Comparison of ENCODE assay signal across 24 mouse cellular contexts in genomic region chr5:47254835-47255369, GRCm38 (mm10).
DNase-seq lines count a peak whose midpoint lies in the region; ATAC-seq and TF ChIP-seq lines count a peak whose summit lies in the region.
"Had no signal": no experiment of that assay in that cellular context is flagged by ENCODE, and none has a peak within 500 bp of the region (broad histone marks: within the 10 kb centered on the region; RNA-seq: fewer than 3 reads in every experiment).

No protein-coding gene starts in this region.

- no peak overlapping the region for H3K27ac ChIP-seq in forebrain, embryonic 14.5 days (ENCODE audit: low read depth, low read length)
- no peak overlapping the region for H3K27ac ChIP-seq in forebrain, embryonic 10.5 days
- peak overlapping the region; percentile 26; the same call in 1 of the 2 replicates for H3K27ac ChIP-seq in heart, embryonic 13.5 days (replicated peaks)
- no peak overlapping the region for H3K27ac ChIP-seq in heart, embryonic 12.5 days (ENCODE audit: poor library complexity, severe bottlenecking)
- H3K27ac ChIP-seq in heart, postnatal 0 days (ENCODE audit: low read depth): no peak overlapping the region
- H3K27ac ChIP-seq: embryonic facial prominence, embryonic 12.5 days; forebrain, embryonic 13.5 days; hindbrain, embryonic 13.5 days; hindbrain, postnatal 0 days had no signal

- TF ChIP-seq CTCF in heart, postnatal 0 days (IDR thresholded peaks at IDR 0.05; ENCODE audit: low read depth): no peak

- ATAC-seq in forebrain, embryonic 14.5 days: no peak
- ATAC-seq in heart, embryonic 13.5 days (ENCODE audit: extremely low read depth, insufficient number of reproducible peaks, low FRiP score, low TSS enrichment): peak; percentile 51; the same call in 1 of the 2 replicates
- no peak for ATAC-seq in heart, embryonic 12.5 days (ENCODE audit: insufficient number of reproducible peaks, low FRiP score)
- peak; percentile 75; the same call in 1 of the 2 replicates for ATAC-seq in heart, postnatal 0 days (ENCODE audit: insufficient read depth, low read depth)
- ATAC-seq: CD4-positive, CD25-positive, alpha-beta regulatory T cell, adult 4 months; forebrain, embryonic 13.5 days; hindbrain, postnatal 0 days had no signal

- no peak overlapping the region for H3K4me3 ChIP-seq in forebrain, embryonic 14.5 days (ENCODE audit: low read depth, low read length)
- H3K4me3 ChIP-seq in forebrain, embryonic 10.5 days: no peak overlapping the region
- no peak overlapping the region for H3K4me3 ChIP-seq in heart, embryonic 13.5 days
- no peak overlapping the region for H3K4me3 ChIP-seq in heart, embryonic 12.5 days
- H3K4me3 ChIP-seq in heart, postnatal 0 days (ENCODE audit: low read depth, low read length): no peak overlapping the region
- H3K4me3 ChIP-seq: embryonic facial prominence, embryonic 12.5 days; forebrain, embryonic 13.5 days; hindbrain, embryonic 13.5 days had no signal

- peak; percentile 24 for DNase-seq in forebrain, embryonic 14.5 days (ENCODE audit: low spot score)
- DNase-seq in forebrain, embryonic 10.5 days (ENCODE audit: extremely low spot score, low spot score): no peak
- DNase-seq in heart, postnatal 0 days (ENCODE audit: low spot score): peak; percentile 40
- DNase-seq in heart, postnatal 10 days: no peak
- no peak for DNase-seq in retina, embryonic 14.5 days (ENCODE audit: low spot score)
- DNase-seq: adrenal gland, adult 8-10 months; adrenal gland, postnatal 36 days; B cell, adult 2 months; cerebellum, adult 11-12 months; cerebellum, adult 9-10 months; cerebellum, postnatal 25 days; gastrocnemius, postnatal 36 days; heart, adult 11 months; kidney, adult 11 months; kidney, adult 9 months had no signal

- H3K4me1 ChIP-seq in forebrain, embryonic 14.5 days (ENCODE audit: control insufficient read depth, insufficient read depth, low read length): no peaks in the 10 kb centered on the region
- no peaks in the 10 kb centered on the region for H3K4me1 ChIP-seq in forebrain, embryonic 10.5 days
- H3K4me1 ChIP-seq in heart, embryonic 13.5 days: peaks cover 10% of the 10 kb centered on the region
- H3K4me1 ChIP-seq in heart, embryonic 12.5 days (replicated peaks): no peaks in the 10 kb centered on the region
- no peaks in the 10 kb centered on the region for H3K4me1 ChIP-seq in heart, postnatal 0 days (ENCODE audit: control insufficient read depth, insufficient read depth)
- H3K4me1 ChIP-seq: embryonic facial prominence, embryonic 12.5 days; forebrain, embryonic 13.5 days; hindbrain, embryonic 13.5 days had no signal

- no peaks in the 10 kb centered on the region for H3K27me3 ChIP-seq in forebrain, embryonic 14.5 days (replicated peaks; ENCODE audit: control insufficient read depth, insufficient read depth, low read length)
- no peaks in the 10 kb centered on the region for H3K27me3 ChIP-seq in forebrain, embryonic 10.5 days (ENCODE audit: poor library complexity, severe bottlenecking)
- no peaks in the 10 kb centered on the region for H3K27me3 ChIP-seq in heart, embryonic 13.5 days (replicated peaks)
- no peaks in the 10 kb centered on the region for H3K27me3 ChIP-seq in heart, embryonic 12.5 days (replicated peaks)
- no peaks in the 10 kb centered on the region for H3K27me3 ChIP-seq in heart, postnatal 0 days (ENCODE audit: control insufficient read depth, insufficient read depth, low read length)
- H3K27me3 ChIP-seq: embryonic facial prominence, embryonic 12.5 days; forebrain, embryonic 13.5 days; hindbrain, embryonic 13.5 days had no signal

- no peak for TF ChIP-seq EP300 in heart, postnatal 0 days (IDR thresholded peaks at IDR 0.05; ENCODE audit: low read depth)

- H3K9me3 ChIP-seq in forebrain, embryonic 14.5 days (replicated peaks; ENCODE audit: control insufficient read depth, low read length): no peaks in the 10 kb centered on the region
- H3K9me3 ChIP-seq in forebrain, embryonic 10.5 days: no peaks in the 10 kb centered on the region
- no peaks in the 10 kb centered on the region for H3K9me3 ChIP-seq in heart, embryonic 13.5 days
- no peaks in the 10 kb centered on the region for H3K9me3 ChIP-seq in heart, embryonic 12.5 days (replicated peaks)
- H3K9me3 ChIP-seq in heart, postnatal 0 days (replicated peaks; ENCODE audit: control insufficient read depth, low read length): no peaks in the 10 kb centered on the region
- H3K9me3 ChIP-seq: embryonic facial prominence, embryonic 12.5 days; forebrain, embryonic 13.5 days; G1E; hindbrain, embryonic 13.5 days had no signal

- no peak overlapping the region for H3K9ac ChIP-seq in forebrain, embryonic 14.5 days (ENCODE audit: low read length)
- H3K9ac ChIP-seq in heart, embryonic 13.5 days: no peak overlapping the region
- H3K9ac ChIP-seq in heart, embryonic 12.5 days: no peak overlapping the region
- H3K9ac ChIP-seq in heart, postnatal 0 days (replicated peaks; ENCODE audit: low read depth, low read length): no peak overlapping the region
- H3K9ac ChIP-seq: embryonic facial prominence, embryonic 12.5 days; forebrain, embryonic 13.5 days; hindbrain, embryonic 13.5 days had no signal

- no peaks in the 10 kb centered on the region for H3K36me3 ChIP-seq in forebrain, embryonic 14.5 days (ENCODE audit: control insufficient read depth, insufficient read depth, low read length)
- H3K36me3 ChIP-seq in forebrain, embryonic 10.5 days (replicated peaks): no peaks in the 10 kb centered on the region
- H3K36me3 ChIP-seq in heart, embryonic 13.5 days: no peaks in the 10 kb centered on the region
- H3K36me3 ChIP-seq in heart, embryonic 12.5 days: no peaks in the 10 kb centered on the region
- no peaks in the 10 kb centered on the region for H3K36me3 ChIP-seq in heart, postnatal 0 days (replicated peaks; ENCODE audit: control insufficient read depth, insufficient read depth, low read length)
- H3K36me3 ChIP-seq: embryonic facial prominence, embryonic 12.5 days; G1E; hindbrain, embryonic 13.5 days had no signal

- intact Hi-C loops in heart, postnatal 10 days (cut with DNase I): no loop called here

- H3K4me2 ChIP-seq in forebrain, embryonic 14.5 days (ENCODE audit: low read length): no peak overlapping the region
- H3K4me2 ChIP-seq in heart, embryonic 13.5 days: no peak overlapping the region
- H3K4me2 ChIP-seq in heart, embryonic 12.5 days: no peak overlapping the region
- no peak overlapping the region for H3K4me2 ChIP-seq in heart, postnatal 0 days (ENCODE audit: low read depth, low read length)
- H3K4me2 ChIP-seq: embryonic facial prominence, embryonic 12.5 days; forebrain, embryonic 13.5 days; heart, embryonic 11.5 days; hindbrain, embryonic 13.5 days had no signal

Comparison
In these comparisons a context has a peak if more than half of its experiments do, and no peak if none do; other contexts are left out.
1. ATAC-seq: peak in heart, embryonic 13.5 days (single experiment) and heart, postnatal 0 days (single experiment); none in forebrain, embryonic 14.5 days (single experiment) and heart, embryonic 12.5 days (single experiment).
2. DNase-seq: peak in forebrain, embryonic 14.5 days (single experiment) and heart, postnatal 0 days (single experiment); none in forebrain, embryonic 10.5 days (single experiment), heart, postnatal 10 days (0 of 2) and retina, embryonic 14.5 days (single experiment).